Comparison of ENCODE assay signal across 26 mouse cellular contexts in genomic region chr4:129119708-129120107, GRCm38 (mm10). TPM values are rescaled to one million over a fixed set of nuclear protein-coding genes. Genes with fewer than 3 reads are reported as not detected.
DNase-seq lines count a peak whose midpoint lies in the region; ATAC-seq and TF ChIP-seq lines count a peak whose summit lies in the region.
"Had no signal": no experiment of that assay in that cellular context is flagged by ENCODE, and none has a peak within 500 bp of the region (broad histone marks: within the 10 kb centered on the region; RNA-seq: fewer than 3 reads in every experiment).

No protein-coding gene starts in this region.

- 0 out of 2 replicates have a peak overlapping the region, but pooled peaks have one; percentile 92 for H3K4me2 ChIP-seq in hindbrain, embryonic 12.5 days (replicated peaks)
- H3K4me2 ChIP-seq in hindbrain, embryonic 11.5 days (replicated peaks; ENCODE audit: low read depth, low read length) = no peak overlapping the region
- peak overlapping the region; percentile 98 for H3K4me2 ChIP-seq in midbrain, embryonic 15.5 days
- no peak overlapping the region for H3K4me2 ChIP-seq in midbrain, embryonic 13.5 days (replicated peaks)
- peak overlapping the region; percentile 54; the same call in 1 of the 2 replicates for H3K4me2 ChIP-seq in forebrain, embryonic 16.5 days (ENCODE audit: low read length)
- peak overlapping the region; percentile 87 for H3K4me2 ChIP-seq in hindbrain, postnatal 0 days (ENCODE audit: low read depth, low read length)
- H3K4me2 ChIP-seq: heart, embryonic 12.5 days; kidney, embryonic 15.5 days; limb, embryonic 15.5 days had no signal

- no peaks in the 10 kb centered on the region for H3K9me3 ChIP-seq in hindbrain, embryonic 12.5 days (replicated peaks)
- H3K9me3 ChIP-seq in hindbrain, embryonic 11.5 days (ENCODE audit: control insufficient read depth, low read length) = no peaks in the 10 kb centered on the region
- no peaks in the 10 kb centered on the region for H3K9me3 ChIP-seq in midbrain, embryonic 15.5 days
- no peaks in the 10 kb centered on the region for H3K9me3 ChIP-seq in midbrain, embryonic 13.5 days
- H3K9me3 ChIP-seq in forebrain, embryonic 16.5 days (ENCODE audit: control insufficient read depth, low read length) = no peaks in the 10 kb centered on the region
- no peaks in the 10 kb centered on the region for H3K9me3 ChIP-seq in hindbrain, postnatal 0 days (ENCODE audit: low read length)
- H3K9me3 ChIP-seq: heart, embryonic 12.5 days; kidney, embryonic 15.5 days; limb, embryonic 15.5 days; midbrain, embryonic 10.5 days had no signal

- H3K4me1 ChIP-seq in hindbrain, embryonic 12.5 days = peaks cover 36% of the 10 kb centered on the region
- H3K4me1 ChIP-seq in hindbrain, embryonic 11.5 days (replicated peaks; ENCODE audit: control insufficient read depth, insufficient read depth, low read length) = peaks cover 9% of the 10 kb centered on the region
- peaks cover 41% of the 10 kb centered on the region for H3K4me1 ChIP-seq in midbrain, embryonic 15.5 days
- peaks cover 31% of the 10 kb centered on the region for H3K4me1 ChIP-seq in midbrain, embryonic 13.5 days (replicated peaks)
- H3K4me1 ChIP-seq in forebrain, embryonic 16.5 days (replicated peaks; ENCODE audit: control insufficient read depth, insufficient read depth, low read length) = peaks cover 21% of the 10 kb centered on the region
- 0 out of 2 replicates have a peak, but pooled peaks cover under 1% of the 10 kb centered on the region for H3K4me1 ChIP-seq in hindbrain, postnatal 0 days (ENCODE audit: insufficient read depth, low read length)

- 71% methylated on average over 10 of the region's 10 CpGs for WGBS in hindbrain, embryonic 12.5 days
- WGBS in hindbrain, embryonic 11.5 days = 79% methylated on average over 10 of the region's 10 CpGs
- 78% methylated on average over 10 of the region's 10 CpGs for WGBS in midbrain, embryonic 15.5 days
- 78% methylated on average over 10 of the region's 10 CpGs for WGBS in midbrain, embryonic 13.5 days
- WGBS in forebrain, embryonic 16.5 days = 79% methylated on average over 10 of the region's 10 CpGs
- 71% methylated on average over 10 of the region's 10 CpGs for WGBS in hindbrain, postnatal 0 days

- peaks cover 59% of the 10 kb centered on the region for H3K27me3 ChIP-seq in hindbrain, embryonic 12.5 days
- H3K27me3 ChIP-seq in hindbrain, embryonic 11.5 days (ENCODE audit: control insufficient read depth, insufficient read depth, low read length) = peaks cover 33% of the 10 kb centered on the region
- H3K27me3 ChIP-seq in midbrain, embryonic 15.5 days (replicated peaks) = peaks cover 41% of the 10 kb centered on the region
- H3K27me3 ChIP-seq in midbrain, embryonic 13.5 days = peaks cover 65% of the 10 kb centered on the region
- H3K27me3 ChIP-seq in forebrain, embryonic 16.5 days (replicated peaks; ENCODE audit: control insufficient read depth, insufficient read depth, low read length) = no peaks in the 10 kb centered on the region
- no peaks in the 10 kb centered on the region for H3K27me3 ChIP-seq in hindbrain, postnatal 0 days (ENCODE audit: insufficient read depth, low read length)

- no peaks in the 10 kb centered on the region for H3K36me3 ChIP-seq in hindbrain, embryonic 12.5 days
- H3K36me3 ChIP-seq in hindbrain, embryonic 11.5 days (ENCODE audit: control insufficient read depth, insufficient read depth, low read length) = no peaks in the 10 kb centered on the region
- no peaks in the 10 kb centered on the region for H3K36me3 ChIP-seq in midbrain, embryonic 15.5 days (replicated peaks)
- no peaks in the 10 kb centered on the region for H3K36me3 ChIP-seq in midbrain, embryonic 13.5 days
- H3K36me3 ChIP-seq in forebrain, embryonic 16.5 days (ENCODE audit: control insufficient read depth, insufficient read depth) = no peaks in the 10 kb centered on the region
- H3K36me3 ChIP-seq in hindbrain, postnatal 0 days (ENCODE audit: insufficient read depth, low read length) = no peaks in the 10 kb centered on the region
- H3K36me3 ChIP-seq: heart, embryonic 12.5 days; kidney, embryonic 15.5 days; limb, embryonic 15.5 days; midbrain, embryonic 10.5 days had no signal

- no peak for TF ChIP-seq CTCF in hindbrain, postnatal 0 days (IDR thresholded peaks at IDR 0.05; ENCODE audit: low read depth)

- H3K27ac ChIP-seq in hindbrain, embryonic 12.5 days = no peak overlapping the region
- no peak overlapping the region for H3K27ac ChIP-seq in hindbrain, embryonic 11.5 days (ENCODE audit: low read depth, low read length)
- H3K27ac ChIP-seq in midbrain, embryonic 15.5 days = no peak overlapping the region
- H3K27ac ChIP-seq in midbrain, embryonic 13.5 days = no peak overlapping the region
- no peak overlapping the region for H3K27ac ChIP-seq in forebrain, embryonic 16.5 days (ENCODE audit: low read length)
- H3K27ac ChIP-seq in hindbrain, postnatal 0 days = 0 out of 2 replicates have a peak overlapping the region, but pooled peaks have one; percentile 70
- H3K27ac ChIP-seq: kidney, embryonic 15.5 days; limb, embryonic 15.5 days; midbrain, embryonic 10.5 days; stomach, postnatal 0 days had no signal

- H3K9ac ChIP-seq in hindbrain, embryonic 12.5 days = no peak overlapping the region
- no peak overlapping the region for H3K9ac ChIP-seq in hindbrain, embryonic 11.5 days (ENCODE audit: low read depth, low read length)
- no peak overlapping the region for H3K9ac ChIP-seq in midbrain, embryonic 15.5 days
- H3K9ac ChIP-seq in midbrain, embryonic 13.5 days (replicated peaks) = no peak overlapping the region
- no peak overlapping the region for H3K9ac ChIP-seq in forebrain, embryonic 16.5 days (replicated peaks; ENCODE audit: low read depth, low read length)
- H3K9ac ChIP-seq in hindbrain, postnatal 0 days (replicated peaks; ENCODE audit: low read length) = no peak overlapping the region; the same call in 1 of the 2 replicates
- H3K9ac ChIP-seq: heart, embryonic 12.5 days; kidney, embryonic 15.5 days; limb, embryonic 15.5 days had no signal

- DNase-seq in hindbrain, embryonic 11.5 days (ENCODE audit: low spot score) = no peak
- DNase-seq in hindbrain, postnatal 0 days (ENCODE audit: low spot score) = no peak
- no peak for DNase-seq in adrenal gland, postnatal 14 days
- DNase-seq in adrenal gland, adult 2 months = no peak
- DNase-seq: cerebellum, adult 18-20 months; cerebellum, postnatal 25 days; gastrocnemius, postnatal 14 days; heart, adult 11 months; heart, postnatal 10 days; kidney, adult 11 months; kidney, postnatal 36 days; left cerebral cortex, postnatal 4 days; right cerebral cortex, postnatal 14 days; thymus, adult 2 months; thymus, postnatal 4 days had no signal

- no peak for ATAC-seq in hindbrain, embryonic 12.5 days (ENCODE audit: low FRiP score)
- no peak for ATAC-seq in hindbrain, embryonic 11.5 days (ENCODE audit: low FRiP score)
- no peak for ATAC-seq in midbrain, embryonic 15.5 days (replicated peaks)
- no peak for ATAC-seq in midbrain, embryonic 13.5 days
- ATAC-seq in forebrain, embryonic 16.5 days = no peak
- no peak for ATAC-seq in hindbrain, postnatal 0 days

- no peak overlapping the region for H3K4me3 ChIP-seq in hindbrain, embryonic 12.5 days
- no peak overlapping the region for H3K4me3 ChIP-seq in hindbrain, embryonic 11.5 days (ENCODE audit: low read depth, low read length)
- peak overlapping the region; percentile 67; the same call in 1 of the 2 replicates for H3K4me3 ChIP-seq in midbrain, embryonic 15.5 days
- no peak overlapping the region for H3K4me3 ChIP-seq in midbrain, embryonic 13.5 days (replicated peaks)
- no peak overlapping the region for H3K4me3 ChIP-seq in forebrain, embryonic 16.5 days (replicated peaks; ENCODE audit: low read length)
- H3K4me3 ChIP-seq in hindbrain, postnatal 0 days (ENCODE audit: low read length) = peak overlapping the region; percentile 48
- H3K4me3 ChIP-seq: heart, embryonic 12.5 days; kidney, embryonic 15.5 days; limb, embryonic 15.5 days; myocyte had no signal

RNA-seq across cellular contexts. Expression of gene Hpca, which starts 2.1 kb away (rescaled TPM):
- 8.8 and 12.1 TPM in 2 replicates for polyA plus RNA-seq in hindbrain, embryonic 12.5 days (2016; fragmentation: Nextera tagmentation; extraction: Ambion mirVana)
- 2.3 and 2.6 TPM in 2 replicates for polyA plus RNA-seq in hindbrain, embryonic 11.5 days (2014; fragmentation: Nextera tagmentation; extraction: Ambion mirVana)
- 76.7 and 78.1 TPM in 2 replicates for polyA plus RNA-seq in midbrain, embryonic 15.5 days (2015; fragmentation: Nextera tagmentation; extraction: Ambion mirVana)
- 17.1 and 17.9 TPM in 2 replicates for polyA plus RNA-seq in midbrain, embryonic 13.5 days (2015; fragmentation: Nextera tagmentation; extraction: Ambion mirVana)
- 57.9 and 63.4 TPM in 2 replicates for polyA plus RNA-seq in forebrain, embryonic 16.5 days (2015; fragmentation: Nextera tagmentation; extraction: Ambion mirVana)
- total RNA-seq in hindbrain, postnatal 0 days (2014; rRNA removed) = 270 and 290 TPM in 2 replicates
- 179 and 202 TPM in 2 replicates for polyA plus RNA-seq in hindbrain, postnatal 0 days (2015; fragmentation: Nextera tagmentation; extraction: Ambion mirVana)
- total RNA-seq in adrenal gland, postnatal 14 days (2021) = 1.2 and 5.1 TPM in 2 replicates
- 1 to 10 TPM in 1 of 2 experiments, under 1 TPM in 1; 0.66 to 1.1 TPM for total RNA-seq in adrenal gland, adult 2 months (2021)
- 1.4 and 2.6 TPM in 2 replicates for polyA plus RNA-seq in adrenal gland, adult 2 months (2012; rRNA removed)

RNA-seq across cellular contexts. Expression of gene Tmem54, which starts 14.4 kb away (rescaled TPM):
- 1.1 and 1.7 TPM in 2 replicates for polyA plus RNA-seq in hindbrain, embryonic 12.5 days (2016; fragmentation: Nextera tagmentation; extraction: Ambion mirVana)
- polyA plus RNA-seq in hindbrain, embryonic 11.5 days (2014; fragmentation: Nextera tagmentation; extraction: Ambion mirVana) = 0.96 and 1.4 TPM in 2 replicates
- polyA plus RNA-seq in midbrain, embryonic 15.5 days (2015; fragmentation: Nextera tagmentation; extraction: Ambion mirVana) = not detected in 2 replicates
- polyA plus RNA-seq in midbrain, embryonic 13.5 days (2015; fragmentation: Nextera tagmentation; extraction: Ambion mirVana) = not detected in 2 replicates
- polyA plus RNA-seq in forebrain, embryonic 16.5 days (2015; fragmentation: Nextera tagmentation; extraction: Ambion mirVana) = not detected in 2 replicates
- not detected in 2 replicates for total RNA-seq in hindbrain, postnatal 0 days (2014; rRNA removed)
- polyA plus RNA-seq in hindbrain, postnatal 0 days (2015; fragmentation: Nextera tagmentation; extraction: Ambion mirVana) = 0.19 and 0.39 TPM in 2 replicates
- not detected in 2 replicates for total RNA-seq in adrenal gland, postnatal 14 days (2021)
- total RNA-seq in adrenal gland, adult 2 months (2021) = not detected
- not detected in 2 replicates for polyA plus RNA-seq in adrenal gland, adult 2 months (2012; rRNA removed)
- total RNA-seq: gastrocnemius, postnatal 14 days; heart, postnatal 10 days; left cerebral cortex, adult 8-10 months; left cerebral cortex, postnatal 4 days had no signal

RNA-seq across cellular contexts. Expression of gene Fndc5, which starts 17.1 kb away (rescaled TPM):
- 3.9 and 6.2 TPM in 2 replicates for polyA plus RNA-seq in hindbrain, embryonic 12.5 days (2016; fragmentation: Nextera tagmentation; extraction: Ambion mirVana)
- polyA plus RNA-seq in hindbrain, embryonic 11.5 days (2014; fragmentation: Nextera tagmentation; extraction: Ambion mirVana) = 2.5 and 3.2 TPM in 2 replicates
- polyA plus RNA-seq in midbrain, embryonic 15.5 days (2015; fragmentation: Nextera tagmentation; extraction: Ambion mirVana) = 7.0 and 7.8 TPM in 2 replicates
- polyA plus RNA-seq in midbrain, embryonic 13.5 days (2015; fragmentation: Nextera tagmentation; extraction: Ambion mirVana) = 1.9 and 2.0 TPM in 2 replicates
- polyA plus RNA-seq in forebrain, embryonic 16.5 days (2015; fragmentation: Nextera tagmentation; extraction: Ambion mirVana) = 2.5 and 2.8 TPM in 2 replicates
- total RNA-seq in hindbrain, postnatal 0 days (2014; rRNA removed) = 33.5 and 38.4 TPM in 2 replicates
- polyA plus RNA-seq in hindbrain, postnatal 0 days (2015; fragmentation: Nextera tagmentation; extraction: Ambion mirVana) = 19.6 and 20.1 TPM in 2 replicates
- total RNA-seq in adrenal gland, postnatal 14 days (2021) = 13.1 and 18.0 TPM in 2 replicates
- 1 to 10 TPM; 3.1 to 7.4 TPM for total RNA-seq in adrenal gland, adult 2 months (2021)
- 2.6 and 5.7 TPM in 2 replicates for polyA plus RNA-seq in adrenal gland, adult 2 months (2012; rRNA removed)

Comparison
In these comparisons a context has a peak if more than half of its experiments do, and no peak if none do; other contexts are left out.
1. H3K4me2 ChIP-seq: peak in hindbrain, embryonic 12.5 days (single experiment), midbrain, embryonic 15.5 days (single experiment), forebrain, embryonic 16.5 days (single experiment) and hindbrain, postnatal 0 days (single experiment); none in hindbrain, embryonic 11.5 days (single experiment) and midbrain, embryonic 13.5 days (single experiment).
2. H3K4me3 ChIP-seq: peak in midbrain, embryonic 15.5 days (single experiment) and hindbrain, postnatal 0 days (single experiment); none in hindbrain, embryonic 12.5 days (single experiment), hindbrain, embryonic 11.5 days (single experiment), midbrain, embryonic 13.5 days (single experiment) and forebrain, embryonic 16.5 days (single experiment).